Mouse (Mus musculus): ENCODE measurements around the gene Ppm1n.

The Ppm1n gene

DNA sequence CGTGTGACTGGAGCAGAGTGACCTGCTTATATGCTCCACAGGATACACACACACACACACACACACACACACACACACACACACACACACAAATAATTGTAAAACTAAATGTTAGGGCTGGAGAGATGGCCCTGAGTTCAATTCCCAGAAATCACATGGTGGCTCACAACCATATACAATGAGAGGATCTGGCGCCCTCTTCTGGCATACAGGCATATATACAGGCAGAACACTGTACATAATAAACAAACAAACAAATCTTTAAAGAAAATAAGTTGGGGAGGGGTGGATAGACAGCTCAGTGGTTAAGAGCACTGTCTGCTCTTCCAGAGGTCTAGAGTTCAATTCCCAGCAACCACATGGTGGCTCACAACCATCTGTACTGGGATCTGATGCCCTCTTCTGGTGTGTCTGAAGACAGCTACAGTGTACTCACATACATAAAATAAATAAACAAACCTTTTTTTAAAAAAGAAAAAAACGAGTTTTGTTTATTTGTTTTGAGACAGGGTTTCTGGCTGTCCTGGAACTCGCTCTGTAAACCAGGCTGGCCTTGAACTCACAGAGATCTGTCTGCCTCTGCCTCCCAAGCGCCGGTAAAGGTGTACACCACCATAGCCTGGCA is 1.9 kb upstream of the Ppm1n start:
- DNase-seq, result peak; percentile 52

DNA sequence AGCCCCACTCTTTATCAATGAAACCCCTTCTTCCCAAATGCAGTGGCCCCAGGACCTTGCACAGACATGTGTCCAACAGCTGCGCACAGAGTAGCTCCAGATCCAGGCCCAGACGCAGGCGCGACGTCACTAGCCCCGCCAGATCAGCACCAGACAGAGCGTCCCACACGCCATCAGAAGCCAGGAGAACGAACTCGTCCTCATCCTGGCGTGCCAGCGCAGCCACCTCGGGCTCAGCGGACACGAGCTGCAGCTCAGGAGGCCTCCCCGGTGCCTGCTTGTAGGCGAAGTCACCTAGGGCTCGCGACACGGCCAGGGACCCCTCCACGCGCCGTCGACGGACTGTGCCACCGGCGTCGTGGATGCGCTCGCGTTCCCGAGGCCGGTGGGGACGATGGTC is 812 bp downstream of the Ppm1n start:
- no peak for DNase-seq

- no peak for DNase-seq
Measured at GRCm38 (mm10) chr7:19276253-19276652, 3.6 kb downstream of the Ppm1n start.

DNA sequence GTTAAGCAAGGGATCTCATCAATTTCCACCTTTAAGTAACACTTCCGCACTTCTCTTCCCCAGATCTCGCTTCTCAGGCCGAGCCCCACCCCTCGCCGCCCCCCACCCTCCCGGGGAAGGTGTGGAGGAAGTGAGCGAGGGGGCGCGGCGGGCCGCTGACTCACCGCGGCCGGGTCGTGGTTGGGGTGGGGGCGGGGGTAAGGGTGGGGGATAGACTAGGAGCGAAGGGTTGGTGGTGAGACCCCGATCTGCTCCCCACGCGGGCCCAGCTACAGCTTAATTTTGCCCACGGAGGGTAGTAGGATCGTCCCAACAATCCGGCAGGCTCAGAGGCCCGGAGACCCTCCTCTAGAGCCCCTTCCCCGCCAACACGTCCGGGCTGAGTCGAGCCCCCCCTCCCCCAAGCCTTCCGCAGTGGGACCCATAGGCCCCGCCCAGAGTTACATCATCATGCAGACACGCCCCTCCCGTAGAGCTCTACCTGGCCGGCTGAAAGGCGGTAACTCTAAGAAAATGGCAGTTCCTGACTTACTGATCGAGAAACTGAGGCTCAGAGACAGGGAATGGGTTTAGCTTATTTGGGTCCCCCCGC is 7.6 kb downstream of the Ppm1n start:
- DNase-seq, result peak; percentile 89

GRCm38 (mm10) chr7:19271238-19272172 is 8.4 kb downstream of the Ppm1n start, which contains the start of gene Vasp:
Gene Vasp, minus strand, starts transcription at chr7:19271817.
- peak; percentile 93 for DNase-seq

GRCm38 (mm10) chr7:19270509-19271237 is 9.2 kb downstream of the Ppm1n start:
- DNase-seq, result peak; percentile 40

- peak; percentile 81 for DNase-seq
Measured at GRCm38 (mm10) chr7:19269721-19270441, 10.0 kb downstream of the Ppm1n start.

DNA sequence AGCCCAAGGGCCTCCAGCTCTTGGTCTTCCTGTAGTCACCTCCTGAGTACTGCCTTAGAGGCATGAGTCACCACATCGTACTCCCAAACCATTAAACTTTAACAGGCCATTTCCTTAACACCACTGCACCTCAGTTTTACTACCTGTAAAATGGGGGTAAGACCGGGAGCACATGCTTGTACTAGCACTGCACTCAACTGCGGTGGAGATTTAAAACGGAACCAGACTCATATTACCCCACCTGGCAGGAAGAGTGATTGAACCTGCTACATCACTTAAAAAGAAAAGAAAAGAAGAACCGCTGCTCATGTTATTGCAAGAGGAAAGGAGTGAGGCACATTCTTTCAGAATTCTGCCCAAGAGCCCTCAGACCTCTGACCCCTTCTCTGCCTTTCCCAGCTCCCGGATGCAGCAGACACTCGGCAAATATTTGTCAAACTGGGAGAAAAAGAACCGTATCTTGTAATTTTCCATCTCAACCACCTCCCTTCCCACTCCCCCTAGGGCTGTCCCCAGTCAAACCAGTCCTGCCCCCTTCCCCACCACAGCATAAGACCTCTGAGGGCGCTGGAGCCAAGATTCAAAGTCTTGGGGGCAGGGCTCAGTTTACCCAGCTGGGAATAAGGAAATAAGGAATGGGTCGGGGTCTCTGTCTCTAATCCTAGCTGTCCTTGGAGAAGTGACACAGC is 10.7 kb downstream of the Ppm1n start:
- DNase-seq, result peak; percentile 31

DNA sequence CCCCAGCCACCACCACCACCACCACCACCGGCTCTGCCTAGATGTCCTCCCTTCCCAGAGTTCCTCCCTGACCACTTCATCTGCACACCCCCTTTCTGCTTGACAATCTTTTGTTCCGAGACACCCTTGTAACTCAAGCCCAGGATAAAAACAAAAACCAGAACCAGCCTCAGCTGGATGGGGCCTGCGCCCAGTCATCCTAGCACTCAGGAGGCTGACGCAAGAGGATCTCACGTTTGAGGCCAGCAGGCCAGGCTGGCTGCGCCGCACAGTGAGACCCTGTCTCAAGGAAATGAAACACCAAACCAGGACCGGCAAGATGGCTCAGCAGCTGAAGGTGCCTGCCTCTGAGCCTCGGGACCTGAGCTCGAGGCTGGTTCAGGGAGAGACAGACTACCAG is 12.8 kb downstream of the Ppm1n start:
- DNase-seq, result no peak

DNA sequence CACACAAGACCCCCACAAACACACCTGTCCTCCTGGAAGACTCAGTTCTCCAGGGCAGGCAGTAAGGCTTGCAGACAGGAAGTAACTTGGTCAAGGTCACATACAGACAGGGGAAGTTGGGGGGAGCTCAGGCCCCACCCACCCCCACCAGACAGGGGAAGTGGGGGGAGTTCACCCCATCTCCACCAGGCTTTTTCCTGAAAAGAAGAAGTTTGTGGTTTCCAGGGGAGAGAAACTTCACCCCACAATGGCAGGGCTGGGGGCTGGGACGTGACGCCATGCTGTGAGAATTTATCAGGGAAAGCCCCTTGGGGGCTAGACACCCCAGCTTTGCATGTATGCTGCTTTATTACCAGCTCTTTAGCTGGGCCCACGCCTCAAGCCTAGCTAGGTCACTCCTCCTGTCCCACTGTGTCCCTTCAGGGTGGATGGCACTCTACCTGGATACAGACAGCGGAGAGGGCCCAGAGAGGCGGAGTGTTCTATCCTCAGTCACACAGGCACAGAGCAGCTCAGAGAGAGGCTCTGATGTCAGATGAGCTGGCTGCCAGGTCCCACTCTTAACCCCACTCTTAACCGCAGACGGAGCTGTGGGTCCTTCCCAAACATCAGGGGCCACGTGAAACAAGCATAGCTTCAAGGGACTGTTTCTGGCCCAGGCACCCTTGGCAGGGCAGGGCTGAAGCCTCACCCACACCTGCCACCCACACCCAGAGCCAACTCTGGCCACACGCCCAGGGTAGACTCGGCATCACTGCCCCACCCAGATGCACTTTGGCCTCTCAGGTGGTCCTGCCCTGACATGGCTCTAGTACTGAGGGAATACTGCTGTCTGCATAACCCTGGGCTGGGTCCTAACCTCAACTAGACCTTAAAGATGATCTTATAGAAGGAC is 13.7 kb downstream of the Ppm1n start:
- DNase-seq, result no peak

DNA sequence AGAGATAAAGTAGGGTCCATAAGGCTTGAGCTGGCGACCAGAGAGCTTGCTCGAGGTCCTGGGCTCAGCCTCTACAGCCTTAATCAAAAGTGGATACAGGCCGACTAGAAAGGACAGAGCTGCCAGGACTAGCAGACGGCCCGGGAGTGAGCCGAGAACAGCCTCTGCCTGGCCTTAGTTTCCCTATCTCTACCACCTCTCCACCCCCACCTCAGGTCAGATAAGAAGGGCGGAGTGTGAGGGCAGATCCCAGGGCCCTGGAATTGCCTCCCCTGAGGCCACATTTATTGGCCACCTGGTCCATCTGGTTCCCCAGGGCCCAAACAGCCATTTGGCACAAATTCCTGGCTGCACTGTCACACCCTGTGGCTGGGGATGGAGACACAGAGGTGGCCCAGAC is 14.7 kb downstream of the Ppm1n start:
- DNase-seq, result no peak

GRCm38 (mm10) chr7:19258336-19258735 is 21.5 kb downstream of the Ppm1n start:
- DNase-seq, result no peak

DNA sequence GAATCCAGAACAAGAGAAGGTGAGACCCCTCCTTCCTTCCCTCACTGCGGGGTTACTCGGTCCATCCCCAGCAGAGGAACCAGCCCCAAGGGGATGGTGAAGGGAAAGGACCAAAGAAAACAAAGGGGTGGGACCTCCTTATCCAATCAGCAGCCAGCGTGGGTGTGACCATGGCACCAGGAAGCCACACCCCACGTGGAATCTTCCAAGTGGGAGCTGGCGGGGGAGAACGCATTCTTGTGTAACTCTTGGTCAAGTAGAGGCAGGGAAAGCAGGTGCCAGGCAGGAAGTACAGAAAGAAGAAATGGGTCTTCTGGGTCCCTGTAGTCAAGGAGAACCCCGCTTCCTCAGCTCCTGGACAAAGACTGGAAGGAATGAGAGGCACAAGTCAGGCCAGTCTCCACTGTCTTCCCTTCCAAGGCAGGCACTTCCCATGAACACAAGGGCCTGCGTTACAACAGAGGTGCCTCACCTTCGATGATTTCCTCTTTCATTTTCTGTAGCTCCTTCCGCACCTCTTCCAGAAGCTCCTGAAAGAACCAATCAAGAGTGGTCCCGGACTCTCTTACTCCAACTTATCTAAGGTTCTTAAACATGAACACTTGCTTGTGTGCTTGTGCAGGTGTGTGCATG is 22.4 kb downstream of the Ppm1n start:
- peak; percentile 83 for DNase-seq

DNA sequence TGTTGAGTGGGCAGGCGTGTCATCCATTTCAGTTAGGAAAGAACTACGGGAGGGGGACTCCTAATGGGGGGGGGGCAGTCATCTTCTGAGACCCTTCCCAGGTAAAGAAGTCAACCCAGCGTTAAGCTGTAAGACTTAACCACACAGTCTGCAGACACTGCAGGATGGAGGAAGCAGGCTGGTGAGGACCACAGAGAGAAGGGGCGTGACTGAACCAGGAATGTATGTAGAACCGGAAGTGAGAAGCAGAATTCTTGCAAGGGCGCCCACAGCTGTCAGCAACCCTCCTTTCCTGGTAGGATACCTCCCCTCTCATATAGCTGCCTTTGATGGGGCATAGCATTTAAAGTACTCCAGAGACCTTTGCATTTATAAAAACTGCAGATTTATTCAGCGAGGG is 23.3 kb downstream of the Ppm1n start:
- no peak for DNase-seq

GRCm38 (mm10) chr7:19255395-19255794 is 24.5 kb downstream of the Ppm1n start:
- DNase-seq, result no peak

- DNase-seq, result no peak
Measured at GRCm38 (mm10) chr7:19253437-19253836, 26.4 kb downstream of the Ppm1n start.

DNA sequence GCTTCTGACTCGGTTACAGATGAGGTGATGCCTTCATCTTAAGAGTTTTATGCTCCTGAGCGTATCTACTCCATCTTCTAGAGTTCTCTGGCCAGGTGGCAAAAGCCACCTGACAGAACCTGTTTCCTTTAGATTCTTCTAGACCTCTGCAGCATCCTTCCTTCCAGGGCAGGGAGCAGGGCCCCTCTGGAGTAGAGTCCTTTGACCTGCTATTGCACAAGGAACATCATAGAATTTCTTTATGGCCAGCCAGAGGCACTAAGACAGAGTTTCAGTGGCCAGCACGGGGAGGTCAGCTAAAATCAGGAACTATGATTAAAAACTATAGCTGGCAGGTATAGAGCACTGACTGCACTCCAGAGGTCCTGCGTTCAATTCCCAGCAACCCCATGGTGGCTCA is 27.8 kb downstream of the Ppm1n start:
- no peak for DNase-seq

- no peak for DNase-seq
Measured at GRCm38 (mm10) chr7:19247511-19247910, 32.4 kb downstream of the Ppm1n start.

DNA sequence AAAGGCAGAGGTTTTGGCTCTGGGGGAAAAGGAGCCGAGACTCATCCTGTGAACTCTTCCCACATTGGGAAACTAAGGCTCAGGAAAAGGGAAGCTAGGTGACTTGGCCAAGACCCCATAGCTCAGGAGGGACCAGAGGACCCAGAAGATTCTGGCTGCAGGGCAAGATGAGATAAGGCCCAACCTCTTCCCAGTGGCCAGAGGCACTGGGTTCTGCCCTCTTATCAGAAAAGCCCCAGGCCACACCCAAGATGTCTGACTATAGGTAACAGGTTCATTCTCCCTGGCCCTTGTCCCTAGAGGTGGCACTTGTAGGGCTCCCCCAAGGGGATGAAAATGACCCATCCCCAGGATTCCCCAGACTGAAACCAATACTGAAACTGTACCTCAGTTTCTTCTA is 33.0 kb downstream of the Ppm1n start:
- no peak for DNase-seq

DNA sequence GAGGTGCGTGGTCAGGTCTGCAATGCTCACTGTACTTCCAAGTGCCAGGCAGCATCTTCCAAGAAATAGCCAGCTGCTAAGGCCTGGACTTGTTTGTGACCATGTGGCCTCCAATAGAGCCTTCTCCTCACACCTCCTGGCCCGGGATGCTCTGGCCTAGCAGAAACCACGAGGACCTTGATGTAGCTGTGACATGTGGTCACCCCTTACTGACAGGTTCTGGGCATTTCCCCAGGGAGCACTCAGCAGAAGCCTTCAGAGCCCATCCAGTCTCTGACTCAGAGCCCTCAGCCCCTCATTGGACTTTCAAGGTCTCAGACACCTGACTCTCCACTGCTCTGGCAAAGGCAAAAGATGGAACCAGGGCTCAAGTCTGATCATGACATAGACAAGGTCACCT is 34.8 kb downstream of the Ppm1n start:
- DNase-seq, result no peak
